Mouse (Mus musculus) common myeloid progenitor, adult 5-6 weeks (primary cell): Measurements from ENCODE around the gene Ttll3. TPM values are rescaled to one million over a fixed set of nuclear protein-coding genes. Genes with fewer than 3 reads are reported as not detected.
A peak's percentile ranks its signal among the peaks of the same experiment; 100 is the strongest.

Source experiments
- ATAC-seq: replicated peaks from 2 replicates; pipeline ENCODE4 v1.8.0; 2016; ENCODE audit warnings: low read depth, mild to moderate bottlenecking, moderate TSS enrichment, inconsistent platforms; ENCODE audit not compliant: poor library complexity, severe bottlenecking
- total RNA-seq: library from RNA; stranded (forward); fragments of 200-1000, 187-1606 nt; gene quantifications from 2 replicates; pipeline ENCODE4 v1.2.3, GENCODE M21; 2017

The Ttll3 gene
- 0.78 and 1.4 TPM in 2 replicates for total RNA-seq

GRCm38 (mm10) chr6:113388960-113389359 lies at the start of gene Ttll3:
Ttll3 (plus strand) TSS chr6:113389260.
- ATAC-seq = no peak

DNA sequence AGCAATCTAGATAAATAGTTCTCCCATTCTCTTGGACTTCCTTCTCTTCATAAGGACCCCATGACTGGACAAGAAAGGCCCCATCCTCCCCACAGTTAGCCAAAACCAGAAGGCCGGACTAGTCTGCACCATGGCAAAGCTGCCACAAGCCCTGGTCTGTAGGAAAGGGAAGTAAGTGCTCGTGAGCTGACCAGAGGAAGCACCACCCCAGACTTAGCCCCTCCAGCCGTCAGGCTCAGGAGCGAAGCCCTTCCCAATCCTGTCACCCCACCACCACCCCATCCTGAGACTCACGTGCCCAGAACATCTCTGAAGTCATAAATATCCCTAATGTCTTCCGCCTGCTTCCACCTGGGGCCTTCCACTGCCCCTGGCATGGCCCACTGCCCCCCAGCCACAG lies 47.5 kb upstream of the Ttll3 start:
- ATAC-seq = peak; percentile 48

- ATAC-seq = 0 out of 2 replicates have a peak, but pooled peaks have one; percentile 19
Observed at GRCm38 (mm10) chr6:113342297-113342696, 46.8 kb upstream of the Ttll3 start.

- ATAC-seq = peak; percentile 83
Observed at GRCm38 (mm10) chr6:113343177-113344092, 45.6 kb upstream of the Ttll3 start, which contains the start of gene Camk1. Camk1 (minus strand) TSS chr6:113343984.

- no peak for ATAC-seq
Observed at GRCm38 (mm10) chr6:113344321-113344720, 44.7 kb upstream of the Ttll3 start.

GRCm38 (mm10) chr6:113346897-113347296 lies 42.2 kb upstream of the Ttll3 start:
- no peak for ATAC-seq

- no peak for ATAC-seq
Observed at GRCm38 (mm10) chr6:113350538-113350937, 38.5 kb upstream of the Ttll3 start.

GRCm38 (mm10) chr6:113351161-113351560 lies 37.9 kb upstream of the Ttll3 start:
- no peak for ATAC-seq

GRCm38 (mm10) chr6:113351653-113352052 lies 37.4 kb upstream of the Ttll3 start:
- peak; percentile 84 for ATAC-seq

GRCm38 (mm10) chr6:113352820-113353219 lies 36.2 kb upstream of the Ttll3 start:
- ATAC-seq = no peak

GRCm38 (mm10) chr6:113353696-113354095 lies 35.4 kb upstream of the Ttll3 start:
- ATAC-seq = no peak

- 0 out of 2 replicates have a peak, but pooled peaks have one; percentile 39 for ATAC-seq
Observed at GRCm38 (mm10) chr6:113361476-113361875, 27.6 kb upstream of the Ttll3 start.

DNA sequence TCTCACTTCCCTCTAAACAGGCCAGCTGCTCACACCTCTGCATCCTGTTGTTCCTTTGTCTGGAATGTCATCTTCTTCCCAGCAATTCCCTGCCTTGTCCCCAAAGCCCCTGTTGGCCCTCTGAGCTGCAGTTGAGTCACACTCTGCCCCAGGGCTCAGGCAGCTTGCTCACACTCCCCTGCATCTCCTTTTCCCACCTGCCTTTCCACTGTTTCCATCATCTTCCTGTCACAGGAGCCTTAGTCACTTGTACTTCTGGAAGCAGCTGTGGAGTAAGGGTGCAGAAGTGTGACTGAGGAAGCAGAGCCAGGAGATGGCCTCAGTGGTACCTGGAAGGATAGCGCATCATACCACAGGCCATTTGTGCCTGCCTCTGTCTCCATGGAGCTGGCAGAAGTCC lies 26.8 kb upstream of the Ttll3 start:
- ATAC-seq = no peak

- no peak for ATAC-seq
Observed at GRCm38 (mm10) chr6:113364518-113365135, 24.4 kb upstream of the Ttll3 start.

DNA sequence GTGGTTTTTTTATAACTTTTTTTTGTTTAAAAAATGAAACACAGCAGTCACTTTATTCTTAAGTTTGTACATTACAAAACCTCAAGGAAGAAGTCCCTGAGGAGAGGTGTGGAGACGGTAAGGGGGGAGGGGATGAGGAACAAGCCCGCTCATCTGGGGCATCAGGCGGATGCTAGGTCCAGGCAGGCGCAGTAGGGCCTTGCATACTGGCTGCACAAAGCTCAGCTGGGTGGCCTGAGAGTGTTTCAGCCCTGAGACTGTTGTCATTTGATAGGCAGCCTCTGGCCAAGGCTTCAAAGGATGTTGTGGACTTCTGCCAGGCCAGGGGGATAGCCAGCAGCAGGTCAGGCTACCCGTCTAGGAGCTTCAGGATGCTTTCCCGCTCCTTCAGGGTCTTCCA lies 22.4 kb upstream of the Ttll3 start:
- ATAC-seq = no peak

- no peak for ATAC-seq
Observed at GRCm38 (mm10) chr6:113367574-113367973, 21.5 kb upstream of the Ttll3 start.

- no peak for ATAC-seq
Observed at GRCm38 (mm10) chr6:113368124-113368523, 20.9 kb upstream of the Ttll3 start.

DNA sequence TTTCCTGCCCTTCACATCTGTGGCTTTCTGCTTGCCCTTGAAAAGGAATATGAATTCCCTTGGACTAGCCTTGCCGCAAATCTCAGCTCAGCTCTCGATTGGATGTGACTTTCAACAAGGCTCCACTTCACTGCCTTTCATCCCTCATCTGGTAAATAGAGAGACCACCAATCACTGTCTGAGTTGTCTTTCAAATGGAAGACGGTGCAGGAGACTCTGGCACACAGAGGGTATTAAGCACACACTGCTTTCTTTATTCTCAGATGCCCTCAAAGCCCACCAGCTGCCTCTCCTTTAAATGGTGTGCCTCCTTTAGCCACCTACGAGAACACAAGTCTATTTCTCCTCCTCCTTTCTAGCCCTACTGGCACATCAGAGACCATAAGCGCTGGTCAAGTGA lies 20.5 kb upstream of the Ttll3 start:
- ATAC-seq = no peak

GRCm38 (mm10) chr6:113370194-113370929 lies 18.7 kb upstream of the Ttll3 start:
- no peak for ATAC-seq

DNA sequence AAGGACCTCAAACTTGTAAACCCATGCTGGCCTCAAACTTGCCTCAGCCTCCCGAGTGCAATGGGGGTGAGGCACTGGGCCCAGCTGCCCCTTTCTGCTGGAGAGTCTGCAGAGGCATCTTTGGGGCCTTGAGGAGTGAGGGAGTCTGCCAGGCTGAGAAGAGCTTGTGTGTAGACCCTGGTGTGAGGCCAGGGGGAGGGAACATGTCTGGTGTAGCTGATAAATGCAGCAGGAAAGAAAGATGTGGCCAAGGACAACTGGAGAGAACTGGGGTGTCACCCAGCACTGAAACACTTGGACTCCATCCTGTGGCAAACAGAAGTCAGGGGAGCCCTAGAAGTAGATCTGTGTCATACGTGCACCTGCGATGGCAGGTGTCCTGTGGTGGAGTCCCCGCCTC lies 15.6 kb upstream of the Ttll3 start:
- no peak for ATAC-seq

- no peak for ATAC-seq
Observed at GRCm38 (mm10) chr6:113377172-113377495, 11.9 kb upstream of the Ttll3 start.
